Mouse (Mus musculus) intestine, postnatal 0 days (tissue): Measurements from ENCODE around the gene Ube2k. TPM values are rescaled to one million over a fixed set of nuclear protein-coding genes. Genes with fewer than 3 reads are reported as not detected.

Source experiments
- ATAC-seq: fragments of 200-750 bp; cut with Nextera tagmentation; 2 replicates; pipeline ENCODE4 v1.8.0; 2017; ENCODE audit warnings: mild to moderate bottlenecking, moderate TSS enrichment, moderate library complexity
- H3K27ac ChIP-seq: fragments of 300-500 bp; sonication (generic); 2 replicates; pipeline ENCODE4 v1.5.1; 2014; ENCODE audit warnings: mild to moderate bottlenecking, low read depth, low read length, moderate library complexity
- H3K27me3 ChIP-seq: fragments of 300-500 bp; sonication (generic); replicated peaks from 2 replicates; pipeline ENCODE4 v1.6.1; 2014; ENCODE audit warnings: low read length, mixed read lengths; ENCODE audit not compliant: control insufficient read depth, insufficient read depth
- H3K36me3 ChIP-seq: fragments of 300-500 bp; sonication (generic); 2 replicates; pipeline ENCODE4 v1.6.1; 2014; ENCODE audit warnings: mild to moderate bottlenecking, moderate library complexity; ENCODE audit not compliant: control insufficient read depth, insufficient read depth
- H3K4me1 ChIP-seq: fragments of 300-500 bp; sonication (generic); replicated peaks from 2 replicates; pipeline ENCODE4 v1.6.1; 2014; ENCODE audit warnings: antibody characterized with exemption, low read length, mixed read lengths; ENCODE audit not compliant: control insufficient read depth, insufficient read depth
- H3K4me2 ChIP-seq: fragments of 300-500 bp; sonication (generic); replicated peaks from 2 replicates; pipeline ENCODE4 v1.6.1; 2014; ENCODE audit warnings: low read depth, mild to moderate bottlenecking, moderate library complexity
- H3K4me3 ChIP-seq: fragments of 300-500 bp; sonication (generic); 2 replicates; pipeline ENCODE4 v1.5.1; 2014; ENCODE audit warnings: low read depth, low read length
- H3K9ac ChIP-seq: fragments of 300-500 bp; sonication (generic); 2 replicates; pipeline ENCODE4 v1.6.1; 2014; ENCODE audit warnings: mild to moderate bottlenecking, low read depth, low read length
- H3K9me3 ChIP-seq: fragments of 300-500 bp; sonication (generic); 2 replicates; pipeline ENCODE4 v1.6.1; 2016; ENCODE audit warnings: mixed run types; ENCODE audit not compliant: control insufficient read depth
- CTCF ChIP-seq: sonication (generic); IDR thresholded peaks from 2 replicates; pipeline ENCODE4 v1.5.1; 2016; ENCODE audit warnings: low read depth, mild to moderate bottlenecking, control low read depth, antibody characterized with exemption, moderate library complexity
- WGBS: fragments of 180-500 bp; shearing (Covaris S2); extraction: QIAGEN DNeasy Blood & Tissue Kit; methylation state at CpG from one replicate; pipeline ENCODE4 v1.1.7; 2014; 5-methylcytosine and 5-hydroxymethylcytosine counted together
- polyA plus RNA-seq: library from polyadenylated mRNA; unstranded; fragments of >200 nt; fragmentation: Nextera tagmentation; extraction: Ambion mirVana; gene quantifications from 2 replicates; pipeline ENCODE4 v1.2.1, GENCODE M21; 2015

The Ube2k gene
- polyA plus RNA-seq, 1 experiment from 2014 or later = 102 TPM

- WGBS = 94% methylated on average over 1 of the region's 1 CpGs
- H3K27ac ChIP-seq = no peak overlapping the region
- H3K36me3 ChIP-seq = peaks cover 40% of the 10 kb centered on the region
- no peak overlapping the region for H3K4me2 ChIP-seq
- TF ChIP-seq CTCF = no peak
- H3K9me3 ChIP-seq = no peaks in the 10 kb centered on the region
- no peak overlapping the region for H3K4me3 ChIP-seq
- H3K4me1 ChIP-seq = no peaks in the 10 kb centered on the region
- no peak overlapping the region for H3K9ac ChIP-seq
- H3K27me3 ChIP-seq = no peaks in the 10 kb centered on the region
- ATAC-seq = no peak
These were observed 101.9 kb downstream of the Ube2k start for GRCm38 (mm10) chr5:65638896-65639295.

Other genes starting within 250 kb of the Ube2k start
- 28.9 and 32.5 TPM in 2 replicates for gene Rfc1, start 201.6 kb upstream of the Ube2k start, polyA plus RNA-seq
- 2.6 and 3.8 TPM in 2 replicates for gene Klb, start 188.9 kb upstream of the Ube2k start, polyA plus RNA-seq
- gene Rpl9, start 145.8 kb upstream of the Ube2k start, polyA plus RNA-seq = 650 and 657 TPM in 2 replicates
- gene Lias, start 145.7 kb upstream of the Ube2k start, polyA plus RNA-seq = 40.6 and 41.9 TPM in 2 replicates
- 298 and 303 TPM in 2 replicates for gene Ugdh, start 101.3 kb upstream of the Ube2k start, polyA plus RNA-seq
- not detected in 2 replicates for gene Gm43552, start 44.4 kb upstream of the Ube2k start, polyA plus RNA-seq
- gene Smim14, start within 50 bp of the Ube2k start, polyA plus RNA-seq = 250 and 257 TPM in 2 replicates
- 21.1 and 26.3 TPM in 2 replicates for gene Pds5a, start 161.0 kb downstream of the Ube2k start, polyA plus RNA-seq
- 12.1 and 13.3 TPM in 2 replicates for gene N4bp2, start 226.3 kb downstream of the Ube2k start, polyA plus RNA-seq